Mouse (Mus musculus) bone marrow macrophage, adult 2 months (primary cell): ENCODE data around the gene Il27ra.

ENCODE experiments used
- CTCF ChIP-seq: IDR thresholded peaks from 2 replicates; pipeline ENCODE4 v1.5.1; 2012; ENCODE audit warnings: low read depth, mild to moderate bottlenecking, low read length, moderate library complexity
- POLR2A ChIP-seq: IDR thresholded peaks from 2 replicates; pipeline ENCODE4 v1.6.1; 2012; ENCODE audit warnings: mild to moderate bottlenecking, low read depth, low read length, borderline replicate concordance

GRCm38 (mm10) chr8:84053229-84053628 is 10.8 kb upstream of the Il27ra start:
- TF ChIP-seq CTCF: no peak
- TF ChIP-seq POLR2A: no peak
